Mouse (Mus musculus) stomach, embryonic 14.5 days (tissue): ENCODE measurements at regions not wholly inside any gene's neighbourhood (a gene's known extent, or its start where the extent isn't known, plus 50 kb on each side); places are given as distances from the start of the nearest gene placed in this dataset.
"Not testable (repeated sequence)": the region's sequence is repeated elsewhere in the genome, so short reads cannot be mapped to it uniquely, and the experiment has no call there.

Experiments used
- ATAC-seq: fragments of 200-750 bp; cut with Nextera tagmentation; 2 replicates; pipeline ENCODE4 v1.8.0; 2017; ENCODE audit warnings: low read depth, moderate TSS enrichment; ENCODE audit not compliant: insufficient number of reproducible peaks, insufficient read depth, low FRiP score
- H3K27ac ChIP-seq: fragments of 300-500 bp; sonication (generic); 2 replicates; pipeline ENCODE4 v1.5.1; 2014; ENCODE audit warnings: mild to moderate bottlenecking, low read length, moderate library complexity, mixed read lengths
- H3K27me3 ChIP-seq: fragments of 300-500 bp; sonication (generic); 2 replicates; pipeline ENCODE4 v1.6.1; 2014; ENCODE audit warnings: low read length, control low read depth, mixed read lengths; ENCODE audit not compliant: control insufficient read depth, insufficient read depth
- H3K36me3 ChIP-seq: fragments of 300-500 bp; sonication (generic); 2 replicates; pipeline ENCODE4 v1.6.1; 2014; ENCODE audit warnings: mild to moderate bottlenecking, control low read depth, low read length, moderate library complexity, mixed read lengths; ENCODE audit not compliant: control insufficient read depth, insufficient read depth
- H3K4me1 ChIP-seq: fragments of 300-500 bp; sonication (generic); 2 replicates; pipeline ENCODE4 v1.6.1; 2014; ENCODE audit warnings: low read length, control low read depth, mixed read lengths; ENCODE audit not compliant: control insufficient read depth, insufficient read depth
- H3K4me2 ChIP-seq: fragments of 300-500 bp; sonication (generic); replicated peaks from 2 replicates; pipeline ENCODE4 v1.6.1; 2014; ENCODE audit warnings: low read depth, low read length, control low read depth
- H3K4me3 ChIP-seq: fragments of 300-500 bp; sonication (generic); 2 replicates; pipeline ENCODE4 v1.5.1; 2014; ENCODE audit warnings: low read depth, low read length, control low read depth
- H3K9ac ChIP-seq: fragments of 300-500 bp; sonication (generic); replicated peaks from 2 replicates; pipeline ENCODE4 v1.6.1; 2014; ENCODE audit warnings: low read depth, mild to moderate bottlenecking, control low read depth, low read length, moderate library complexity, mixed read lengths
- H3K9me3 ChIP-seq: fragments of 300-500 bp; sonication (generic); 2 replicates; pipeline ENCODE4 v1.6.1; 2016; ENCODE audit warnings: low read depth, low read length, control low read depth; ENCODE audit not compliant: control insufficient read depth
- WGBS: fragments of 180-500 bp; shearing (Covaris S2); extraction: QIAGEN DNeasy Blood & Tissue Kit; methylation state at CpG from one replicate; pipeline ENCODE4 v1.1.7; 2014; 5-methylcytosine and 5-hydroxymethylcytosine counted together

- H3K9me3 ChIP-seq, result not testable (repeated sequence)
These were observed 109.5 kb upstream of the Ywhaq start for GRCm38 (mm10) chr12:21526906-21527305.

GRCm38 (mm10) chr12:21525567-21525966, 108.1 kb upstream of the Ywhaq start:
- H3K36me3 ChIP-seq, H3K9me3 ChIP-seq, H3K4me3 ChIP-seq, H3K27ac ChIP-seq, H3K4me2 ChIP-seq, ATAC-seq, H3K9ac ChIP-seq, H3K27me3 ChIP-seq, H3K4me1 ChIP-seq: not testable (repeated sequence)
- WGBS, result 36% methylated on average over 6 of the region's 6 CpGs

More at GRCm38 (mm10) chr12:21526906-21527305, 109.5 kb upstream of the Ywhaq start:
- H3K4me3 ChIP-seq, H3K36me3 ChIP-seq, H3K9ac ChIP-seq, H3K4me1 ChIP-seq, H3K27me3 ChIP-seq, H3K4me2 ChIP-seq, H3K27ac ChIP-seq: not testable (repeated sequence)
- peak; percentile 42; the same call in 1 of the 2 replicates for ATAC-seq
- 85% methylated on average over 2 of the region's 2 CpGs for WGBS

GRCm38 (mm10) chr12:21522621-21523020, 105.2 kb upstream of the Ywhaq start:
- Histone ChIP-seq H3K36me3 (no peaks in the 10 kb centered on the region), H3K27ac (no peak overlapping the region), H3K4me1 (no peaks in the 10 kb centered on the region), H3K9ac (no peak overlapping the region), H3K4me2 (no peak overlapping the region), H3K9me3 (no peaks in the 10 kb centered on the region), H3K27me3 (no peaks in the 10 kb centered on the region), H3K4me3 (no peak overlapping the region)
- no peak for ATAC-seq
- WGBS, result 63% methylated on average over 3 of the region's 3 CpGs

- no peak overlapping the region for H3K27ac ChIP-seq
- H3K9ac ChIP-seq, result no peak overlapping the region
- 59% methylated on average over 3 of the region's 3 CpGs for WGBS
- H3K4me2 ChIP-seq, result no peak overlapping the region
- no peaks in the 10 kb centered on the region for H3K36me3 ChIP-seq
- no peak overlapping the region for H3K4me3 ChIP-seq
- H3K4me1 ChIP-seq, result no peaks in the 10 kb centered on the region
- H3K9me3 ChIP-seq, result no peaks in the 10 kb centered on the region
- no peak for ATAC-seq
- H3K27me3 ChIP-seq, result no peaks in the 10 kb centered on the region
These were observed 101.6 kb upstream of the Ywhaq start for GRCm38 (mm10) chr12:21519058-21519457.

- 65% methylated on average over 2 of the region's 2 CpGs for WGBS
- Histone ChIP-seq H3K36me3 (no peaks in the 10 kb centered on the region), H3K4me2 (no peak overlapping the region), H3K9me3 (no peaks in the 10 kb centered on the region), H3K27ac (no peak overlapping the region), H3K27me3 (no peaks in the 10 kb centered on the region), H3K4me3 (no peak overlapping the region), H3K4me1 (no peaks in the 10 kb centered on the region), H3K9ac (no peak overlapping the region)
- ATAC-seq, result no peak
These were observed 95.3 kb upstream of the Ywhaq start for GRCm38 (mm10) chr12:21512736-21513135.

- Histone ChIP-seq H3K4me1 (no peaks in the 10 kb centered on the region), H3K36me3 (no peaks in the 10 kb centered on the region), H3K9ac (no peak overlapping the region), H3K4me2 (no peak overlapping the region), H3K4me3 (no peak overlapping the region), H3K27ac (no peak overlapping the region), H3K27me3 (no peaks in the 10 kb centered on the region), H3K9me3 (no peaks in the 10 kb centered on the region)
- 80% methylated on average over 8 of the region's 8 CpGs for WGBS
- no peak for ATAC-seq
These were observed 93.7 kb upstream of the Ywhaq start for GRCm38 (mm10) chr12:21511043-21511665.

GRCm38 (mm10) chr12:21507080-21507479, 89.6 kb upstream of the Ywhaq start:
- H3K9me3 ChIP-seq, result no peaks in the 10 kb centered on the region
- no peak overlapping the region for H3K4me2 ChIP-seq
- no peaks in the 10 kb centered on the region for H3K27me3 ChIP-seq
- no peak overlapping the region for H3K27ac ChIP-seq
- no peak overlapping the region for H3K4me3 ChIP-seq
- H3K9ac ChIP-seq, result no peak overlapping the region
- no peaks in the 10 kb centered on the region for H3K4me1 ChIP-seq
- no peaks in the 10 kb centered on the region for H3K36me3 ChIP-seq
- no peak for ATAC-seq
- 42% methylated on average over 1 of the region's 1 CpGs for WGBS

GRCm38 (mm10) chr12:21505731-21506368, 88.4 kb upstream of the Ywhaq start:
- H3K36me3 ChIP-seq, result no peaks in the 10 kb centered on the region
- no peaks in the 10 kb centered on the region for H3K4me1 ChIP-seq
- H3K27ac ChIP-seq, result no peak overlapping the region
- no peaks in the 10 kb centered on the region for H3K27me3 ChIP-seq
- 68% methylated on average over 6 of the region's 6 CpGs for WGBS
- no peak for ATAC-seq
- H3K4me3 ChIP-seq, result no peak overlapping the region
- H3K9me3 ChIP-seq, result no peaks in the 10 kb centered on the region
- no peak overlapping the region for H3K9ac ChIP-seq
- no peak overlapping the region for H3K4me2 ChIP-seq

- WGBS, result 55% methylated on average over 4 of the region's 4 CpGs
- Histone ChIP-seq H3K9ac (no peak overlapping the region), H3K27ac (no peak overlapping the region), H3K36me3 (no peaks in the 10 kb centered on the region), H3K9me3 (no peaks in the 10 kb centered on the region), H3K4me2 (no peak overlapping the region), H3K4me3 (no peak overlapping the region), H3K27me3 (no peaks in the 10 kb centered on the region), H3K4me1 (no peaks in the 10 kb centered on the region)
- ATAC-seq, result no peak
These were observed 85.8 kb upstream of the Ywhaq start for GRCm38 (mm10) chr12:21503250-21503649.
